Mouse (Mus musculus) megakaryocyte, embryonic 14.5 days (primary cell): ENCODE results near the gene Sars.

ENCODE experiments used
- FLI1 ChIP-seq: IDR thresholded peaks from 2 replicates; pipeline ENCODE4 v1.6.1; 2012; ENCODE audit warnings: low read length, inconsistent platforms, mixed read lengths
- GATA1 ChIP-seq: IDR thresholded peaks from 3 replicates; pipeline ENCODE4 v1.6.1; 2012; ENCODE audit warnings: mixed read lengths, low read length, inconsistent platforms, borderline replicate concordance

DNA sequence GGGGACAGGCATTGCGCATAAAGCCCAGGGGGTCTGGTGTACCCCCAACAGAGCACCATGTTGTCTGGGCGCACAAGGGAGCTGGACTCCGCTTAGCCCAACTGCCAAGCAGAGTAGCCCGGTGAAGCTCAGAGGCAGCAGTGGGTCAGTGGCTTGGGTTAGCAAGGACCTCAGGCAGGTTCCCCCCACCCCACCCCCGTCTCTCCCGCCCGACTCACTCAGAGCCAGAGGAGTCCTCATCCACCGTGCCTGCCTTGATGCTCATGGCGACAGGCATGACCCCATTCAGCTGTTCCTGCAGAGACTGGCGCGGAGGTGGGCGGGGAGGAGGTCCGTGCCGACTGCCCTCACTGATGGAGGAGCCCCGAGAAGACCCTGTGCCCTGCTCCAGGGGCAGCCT is 52.2 kb downstream of the Sars start:
- no peak for TF ChIP-seq FLI1
- no peak for TF ChIP-seq GATA1
